Mouse (Mus musculus) urinary bladder, postnatal 14 days (tissue): ENCODE measurements at regions not wholly inside any gene's neighbourhood (a gene's known extent, or its start where the extent isn't known, plus 50 kb on each side); places are given as distances from the start of the nearest gene placed in this dataset.
A peak's percentile ranks its signal among the peaks of the same experiment; 100 is the strongest.
"Not testable (repeated sequence)": the region's sequence is repeated elsewhere in the genome, so short reads cannot be mapped to it uniquely, and the experiment has no call there.

ENCODE experiments used
- DNase-seq: peaks from one replicate; pipeline ENCODE4 v3.0.0; 2021; ENCODE audit warnings: low spot score

DNA sequence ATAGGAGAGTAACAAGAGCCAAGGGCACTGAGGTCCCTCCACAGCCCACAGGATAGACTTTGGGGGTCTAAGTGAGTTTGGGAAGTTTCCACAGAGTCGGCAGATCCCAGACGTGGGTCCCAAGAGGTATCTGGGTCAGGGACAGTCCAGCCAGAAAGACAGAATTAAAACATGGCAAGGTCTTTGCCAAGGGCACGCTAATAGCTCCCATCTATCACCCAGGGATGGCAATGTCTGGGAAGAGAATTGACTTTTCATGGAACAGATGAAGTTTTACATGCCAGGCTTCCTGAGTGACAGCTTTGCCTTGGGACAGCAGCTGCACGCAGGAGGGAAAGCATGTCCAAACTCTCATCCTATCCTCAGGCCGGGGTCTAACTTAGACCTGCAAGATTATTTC lies 563.5 kb downstream of the Gm10330 start:
- DNase-seq = not testable (repeated sequence)

- peak; percentile 32 for DNase-seq
Measured at GRCm38 (mm10) chr12:23189546-23189945, 590.5 kb downstream of the Gm10330 start.

GRCm38 (mm10) chr12:23189110-23189509 lies 591.0 kb downstream of the Gm10330 start:
- DNase-seq = not testable (repeated sequence)
